Mouse (Mus musculus): ENCODE data around the gene Rpl38. TPM values are rescaled to one million over a fixed set of nuclear protein-coding genes. Genes with fewer than 3 reads are reported as not detected.
"Not testable (repeated sequence)": the region's sequence is repeated elsewhere in the genome, so short reads cannot be mapped to it uniquely, and the experiment has no call there.

Gene Rpl38
- polyA plus RNA-seq, 1 experiment from 2014 or later = 1,641 TPM

- ATAC-seq (replicated peaks; ENCODE audit: low FRiP score) = no peak
- Histone ChIP-seq H3K9ac (ENCODE audit: low read depth, low read length) (no peak overlapping the region; the same call in 1 of the 2 replicates), H3K27ac (ENCODE audit: low read depth, low read length) (peak overlapping the region; percentile 0), H3K4me1 (replicated peaks; ENCODE audit: control insufficient read depth, insufficient read depth, low read length) (peaks cover 31% of the 10 kb centered on the region), H3K4me3 (ENCODE audit: low read depth, low read length) (no peak overlapping the region), H3K27me3 (replicated peaks; ENCODE audit: control insufficient read depth, insufficient read depth, low read length) (peaks cover 2% of the 10 kb centered on the region; the same call in 1 of the 2 replicates), H3K4me2 (peak overlapping the region; percentile 95), H3K36me3 (ENCODE audit: control insufficient read depth, insufficient read depth, low read length) (peaks cover 30% of the 10 kb centered on the region), H3K9me3 (ENCODE audit: control insufficient read depth, low read length) (no peaks in the 10 kb centered on the region)
- DNase-seq (ENCODE audit: low spot score) = no peak
- WGBS = 84% methylated on average over 5 of the region's 5 CpGs
Observed at GRCm38 (mm10) chr11:114671147-114671546, 2.8 kb downstream of the Rpl38 start.

GRCm38 (mm10) chr11:114672794-114673718, 4.7 kb downstream of the Rpl38 start:
- Histone ChIP-seq H3K4me2 (no peak overlapping the region), H3K4me1 (replicated peaks; ENCODE audit: control insufficient read depth, insufficient read depth, low read length) (peaks cover 38% of the 10 kb centered on the region), H3K27me3 (replicated peaks; ENCODE audit: control insufficient read depth, insufficient read depth, low read length) (no peaks in the 10 kb centered on the region), H3K9me3 (ENCODE audit: control insufficient read depth, low read length) (no peaks in the 10 kb centered on the region), H3K36me3 (ENCODE audit: control insufficient read depth, insufficient read depth, low read length) (peaks cover 30% of the 10 kb centered on the region), H3K4me3 (ENCODE audit: low read depth, low read length) (no peak overlapping the region), H3K9ac (ENCODE audit: low read depth, low read length) (no peak overlapping the region), H3K27ac (ENCODE audit: low read depth, low read length) (no peak overlapping the region)
- WGBS = 68% methylated on average over 9 of the region's 9 CpGs
- DNase-seq (ENCODE audit: low spot score) (no peak), ATAC-seq (replicated peaks; ENCODE audit: low FRiP score) (no peak)

GRCm38 (mm10) chr11:114673719-114674050, 5.4 kb downstream of the Rpl38 start:
- H3K9me3 ChIP-seq (ENCODE audit: control insufficient read depth, low read length) = no peaks in the 10 kb centered on the region
- H3K27me3 ChIP-seq (replicated peaks; ENCODE audit: control insufficient read depth, insufficient read depth, low read length) = no peaks in the 10 kb centered on the region
- DNase-seq (ENCODE audit: low spot score) = no peak
- H3K27ac ChIP-seq (ENCODE audit: low read depth, low read length) = no peak overlapping the region
- H3K4me2 ChIP-seq = no peak overlapping the region
- no peak overlapping the region for H3K9ac ChIP-seq (ENCODE audit: low read depth, low read length)
- ATAC-seq (replicated peaks; ENCODE audit: low FRiP score) = no peak
- 75% methylated on average over 2 of the region's 2 CpGs for WGBS
- H3K36me3 ChIP-seq (ENCODE audit: control insufficient read depth, insufficient read depth, low read length) = peaks cover 30% of the 10 kb centered on the region
- H3K4me1 ChIP-seq (replicated peaks; ENCODE audit: control insufficient read depth, insufficient read depth, low read length) = peaks cover 38% of the 10 kb centered on the region
- H3K4me3 ChIP-seq (ENCODE audit: low read depth, low read length) = no peak overlapping the region

GRCm38 (mm10) chr11:114674180-114674579, 5.9 kb downstream of the Rpl38 start:
- Histone ChIP-seq H3K27me3 (replicated peaks; ENCODE audit: control insufficient read depth, insufficient read depth, low read length) (no peaks in the 10 kb centered on the region), H3K27ac (ENCODE audit: low read depth, low read length) (no peak overlapping the region), H3K4me2 (no peak overlapping the region), H3K9ac (ENCODE audit: low read depth, low read length) (no peak overlapping the region), H3K4me3 (ENCODE audit: low read depth, low read length) (no peak overlapping the region), H3K36me3 (ENCODE audit: control insufficient read depth, insufficient read depth, low read length) (peaks cover 30% of the 10 kb centered on the region), H3K9me3 (ENCODE audit: control insufficient read depth, low read length) (no peaks in the 10 kb centered on the region), H3K4me1 (replicated peaks; ENCODE audit: control insufficient read depth, insufficient read depth, low read length) (peaks cover 38% of the 10 kb centered on the region)
- no peak for ATAC-seq (replicated peaks; ENCODE audit: low FRiP score)
- 46% methylated on average over 8 of the region's 8 CpGs for WGBS
- DNase-seq (ENCODE audit: low spot score) = no peak

- DNase-seq (ENCODE audit: low spot score); H3K9me3 ChIP-seq (ENCODE audit: control insufficient read depth, low read length); H3K9ac ChIP-seq (ENCODE audit: low read depth, low read length); H3K27ac ChIP-seq (ENCODE audit: low read depth, low read length); H3K27me3 ChIP-seq (replicated peaks; ENCODE audit: control insufficient read depth, insufficient read depth, low read length): not testable (repeated sequence)
- 0 out of 2 replicates have a peak, but pooled peaks have one; percentile 8 for ATAC-seq (replicated peaks; ENCODE audit: low FRiP score)
- 71% methylated on average over 2 of the region's 3 CpGs for WGBS
- Histone ChIP-seq H3K4me2 (peak overlapping the region; percentile 100; the same call in 1 of the 2 replicates), H3K4me3 (ENCODE audit: low read depth, low read length) (0 out of 2 replicates have a peak overlapping the region, but pooled peaks have one; percentile 69), H3K36me3 (ENCODE audit: control insufficient read depth, insufficient read depth, low read length) (peaks cover 27% of the 10 kb centered on the region), H3K4me1 (replicated peaks; ENCODE audit: control insufficient read depth, insufficient read depth, low read length) (peaks cover 38% of the 10 kb centered on the region)
Observed at GRCm38 (mm10) chr11:114674796-114675195, 6.5 kb downstream of the Rpl38 start.

- under 1% methylated on average over 38 of the region's 40 CpGs for WGBS
- Histone ChIP-seq H3K4me1 (replicated peaks; ENCODE audit: control insufficient read depth, insufficient read depth, low read length) (peaks cover 34% of the 10 kb centered on the region), H3K4me3 (ENCODE audit: low read depth, low read length) (peak within 1 kb of the TSS; percentile 69)
Observed at GRCm38 (mm10) chr11:114675341-114675825, 7.1 kb downstream of the Rpl38 start, which contains the start of gene Ttyh2. Gene Ttyh2 (plus strand): TSS chr11:114675431.

GRCm38 (mm10) chr11:114675826-114676401, 7.6 kb downstream of the Rpl38 start:
- no peak for ATAC-seq (replicated peaks; ENCODE audit: low FRiP score)

More at GRCm38 (mm10) chr11:114675341-114675825, 7.1 kb downstream of the Rpl38 start, which contains the start of gene Ttyh2:
- H3K9me3 ChIP-seq (ENCODE audit: control insufficient read depth, low read length) = no peaks in the 10 kb centered on the region
- H3K27ac ChIP-seq (ENCODE audit: low read depth, low read length) = peak within 1 kb of the TSS; percentile 13; the same call in 1 of the 2 replicates
- ATAC-seq (replicated peaks; ENCODE audit: low FRiP score) (peak; percentile 87), DNase-seq (ENCODE audit: low spot score) (peak; percentile 88)
- peak within 1 kb of the TSS; percentile 67 for H3K9ac ChIP-seq (ENCODE audit: low read depth, low read length)
- no peaks in the 10 kb centered on the region for H3K27me3 ChIP-seq (replicated peaks; ENCODE audit: control insufficient read depth, insufficient read depth, low read length)
- H3K4me2 ChIP-seq = peak within 1 kb of the TSS; percentile 100
- H3K36me3 ChIP-seq (ENCODE audit: control insufficient read depth, insufficient read depth, low read length) = peaks cover 27% of the 10 kb centered on the region

GRCm38 (mm10) chr11:114676431-114676830, 8.1 kb downstream of the Rpl38 start:
- Histone ChIP-seq H3K4me3 (ENCODE audit: low read depth, low read length) (peak overlapping the region; percentile 69), H3K4me2 (peak overlapping the region; percentile 100), H3K27ac (ENCODE audit: low read depth, low read length) (no peak overlapping the region), H3K27me3 (replicated peaks; ENCODE audit: control insufficient read depth, insufficient read depth, low read length) (no peaks in the 10 kb centered on the region), H3K9ac (ENCODE audit: low read depth, low read length) (peak overlapping the region; percentile 67), H3K36me3 (ENCODE audit: control insufficient read depth, insufficient read depth, low read length) (peaks cover 19% of the 10 kb centered on the region), H3K4me1 (replicated peaks; ENCODE audit: control insufficient read depth, insufficient read depth, low read length) (peaks cover 26% of the 10 kb centered on the region), H3K9me3 (ENCODE audit: control insufficient read depth, low read length) (no peaks in the 10 kb centered on the region)
- WGBS = 8% methylated on average over 14 of the region's 14 CpGs
- ATAC-seq (replicated peaks; ENCODE audit: low FRiP score) = no peak
- no peak for DNase-seq (ENCODE audit: low spot score)

More at GRCm38 (mm10) chr11:114675826-114676401, 7.6 kb downstream of the Rpl38 start:
- DNase-seq (ENCODE audit: low spot score) = peak; percentile 69
- Histone ChIP-seq H3K4me2 (peak overlapping the region; percentile 100), H3K27me3 (replicated peaks; ENCODE audit: control insufficient read depth, insufficient read depth, low read length) (no peaks in the 10 kb centered on the region), H3K9ac (ENCODE audit: low read depth, low read length) (peak overlapping the region; percentile 67), H3K27ac (ENCODE audit: low read depth, low read length) (peak overlapping the region; percentile 13; the same call in 1 of the 2 replicates), H3K36me3 (ENCODE audit: control insufficient read depth, insufficient read depth, low read length) (peaks cover 24% of the 10 kb centered on the region), H3K9me3 (ENCODE audit: control insufficient read depth, low read length) (no peaks in the 10 kb centered on the region), H3K4me3 (ENCODE audit: low read depth, low read length) (peak overlapping the region; percentile 69), H3K4me1 (replicated peaks; ENCODE audit: control insufficient read depth, insufficient read depth, low read length) (peaks cover 30% of the 10 kb centered on the region)
- 1% methylated on average over 27 of the region's 27 CpGs for WGBS

All from liver, embryonic 11.5 days (tissue).